Mouse (Mus musculus): Measurements from ENCODE around the gene AI987944.

AI987944 gene

GRCm38 (mm10) chr7:41393048-41393971 lies at the start of gene AI987944:
AI987944 (minus strand) TSS chr7:41393379.
- peak; percentile 93 for DNase-seq (ENCODE audit: low read depth)

GRCm38 (mm10) chr7:41394130-41394529 lies 951 bp upstream of the AI987944 start:
- peak; percentile 9 for DNase-seq (ENCODE audit: low read depth)
